Mouse (Mus musculus): ENCODE measurements at regions not wholly inside any gene's neighbourhood (a gene's known extent, or its start where the extent isn't known, plus 50 kb on each side); places are given as distances from the start of the nearest gene placed in this dataset.
"Not testable (repeated sequence)": the region's sequence is repeated elsewhere in the genome, so short reads cannot be mapped to it uniquely, and the experiment has no call there.

DNA sequence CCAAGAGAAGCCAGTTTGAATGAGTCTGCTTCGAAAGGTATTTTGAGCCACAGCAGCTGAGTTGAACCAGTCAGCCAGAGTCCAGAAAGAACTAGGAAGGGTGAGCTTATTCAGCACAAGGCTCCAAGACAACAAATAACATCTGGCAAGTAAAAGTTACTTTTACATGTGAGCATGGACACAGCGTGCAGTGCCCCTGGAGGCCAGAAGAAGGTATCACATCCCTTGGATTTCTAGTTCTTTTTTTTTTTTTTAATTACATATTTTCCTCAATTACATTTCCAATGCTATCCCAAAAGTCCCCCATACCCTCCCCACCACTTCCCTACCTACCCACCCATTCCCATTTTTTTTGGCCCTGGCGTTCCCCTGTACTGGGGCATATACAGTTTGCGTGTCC is 367.4 kb downstream of the Gm9008 start:
- H3K4me3 ChIP-seq; H3K4me2 ChIP-seq; H3K27me3 ChIP-seq (replicated peaks); H3K9ac ChIP-seq; H3K4me1 ChIP-seq; H3K9me3 ChIP-seq; ATAC-seq (replicated peaks); H3K27ac ChIP-seq; H3K36me3 ChIP-seq (replicated peaks): not testable (repeated sequence)
- WGBS = 93% methylated on average over 4 of the region's 4 CpGs

GRCm38 (mm10) chr6:76115758-76116157 is 381.8 kb downstream of the Gm9008 start:
- H3K4me2 ChIP-seq = no peak overlapping the region
- H3K4me1 ChIP-seq = no peaks in the 10 kb centered on the region
- no peak for ATAC-seq (replicated peaks)
- H3K9me3 ChIP-seq = no peaks in the 10 kb centered on the region
- H3K9ac ChIP-seq = no peak overlapping the region
- H3K36me3 ChIP-seq (replicated peaks) = no peaks in the 10 kb centered on the region
- no peak overlapping the region for H3K27ac ChIP-seq
- H3K27me3 ChIP-seq (replicated peaks) = no peaks in the 10 kb centered on the region
- no peak overlapping the region for H3K4me3 ChIP-seq

GRCm38 (mm10) chr6:76114346-76114745 is 383.2 kb downstream of the Gm9008 start:
- H3K9ac ChIP-seq = no peak overlapping the region
- WGBS = 89% methylated on average over 4 of the region's 4 CpGs
- no peaks in the 10 kb centered on the region for H3K36me3 ChIP-seq (replicated peaks)
- H3K4me2 ChIP-seq = no peak overlapping the region
- no peak overlapping the region for H3K27ac ChIP-seq
- H3K4me1 ChIP-seq = no peaks in the 10 kb centered on the region
- no peaks in the 10 kb centered on the region for H3K27me3 ChIP-seq (replicated peaks)
- no peak overlapping the region for H3K4me3 ChIP-seq
- ATAC-seq (replicated peaks) = no peak
- no peaks in the 10 kb centered on the region for H3K9me3 ChIP-seq

DNA sequence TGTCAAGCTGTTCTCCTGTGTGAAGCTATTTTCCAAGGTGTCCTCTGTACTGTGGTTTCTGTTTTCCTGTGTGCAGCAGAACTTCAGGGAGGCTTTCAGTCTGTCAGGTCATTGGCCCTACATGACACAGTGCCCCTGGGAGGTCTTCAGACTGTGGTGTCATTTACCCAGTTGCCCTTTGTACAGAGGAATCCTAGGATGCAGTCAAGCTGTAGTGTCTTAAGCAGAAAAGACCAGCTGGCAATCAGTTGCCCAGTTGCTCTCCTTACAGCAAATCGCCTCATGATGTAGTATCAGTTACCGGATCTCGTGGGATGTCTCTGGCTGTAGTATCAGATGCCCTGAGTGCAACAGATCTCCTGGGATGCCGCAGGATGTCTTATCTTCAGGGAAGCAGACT is 432.2 kb downstream of the Gm9008 start:
- WGBS = 90% methylated on average over 4 of the region's 4 CpGs
- no peak overlapping the region for H3K4me3 ChIP-seq
- H3K27me3 ChIP-seq (replicated peaks) = no peaks in the 10 kb centered on the region
- H3K4me2 ChIP-seq = no peak overlapping the region
- no peaks in the 10 kb centered on the region for H3K4me1 ChIP-seq
- no peaks in the 10 kb centered on the region for H3K36me3 ChIP-seq (replicated peaks)
- H3K9me3 ChIP-seq = no peaks in the 10 kb centered on the region
- no peak for ATAC-seq (replicated peaks)
- no peak overlapping the region for H3K9ac ChIP-seq
- no peak overlapping the region for H3K27ac ChIP-seq

- Histone ChIP-seq H3K27ac (no peak overlapping the region), H3K36me3 (replicated peaks) (no peaks in the 10 kb centered on the region), H3K27me3 (replicated peaks) (no peaks in the 10 kb centered on the region), H3K9me3 (no peaks in the 10 kb centered on the region), H3K4me3 (no peak overlapping the region), H3K4me1 (no peaks in the 10 kb centered on the region), H3K9ac (no peak overlapping the region), H3K4me2 (no peak overlapping the region)
- ATAC-seq (replicated peaks) = peak; percentile 70; the same call in 1 of the 2 replicates
- 17% methylated on average over 2 of the region's 2 CpGs for WGBS
These were observed 444.8 kb downstream of the Gm9008 start for GRCm38 (mm10) chr6:76052652-76053313.

GRCm38 (mm10) chr6:76007783-76008406 is 489.7 kb downstream of the Gm9008 start:
- no peaks in the 10 kb centered on the region for H3K9me3 ChIP-seq
- H3K27me3 ChIP-seq (replicated peaks) = no peaks in the 10 kb centered on the region
- no peak overlapping the region for H3K4me3 ChIP-seq
- H3K36me3 ChIP-seq (replicated peaks) = no peaks in the 10 kb centered on the region
- WGBS = 52% methylated on average over 2 of the region's 2 CpGs
- peak overlapping the region; percentile 10; the same call in 1 of the 2 replicates for H3K27ac ChIP-seq
- H3K4me2 ChIP-seq = no peak overlapping the region
- H3K9ac ChIP-seq = no peak overlapping the region
- H3K4me1 ChIP-seq = no peaks in the 10 kb centered on the region
- ATAC-seq (replicated peaks) = no peak; the same call in 1 of the 2 replicates

Data from midbrain, embryonic 15.5 days (tissue).